Mouse (Mus musculus) cortical plate, adult 2 months (tissue): ENCODE data around the gene Asic5.

ENCODE experiments used
- CTCF ChIP-seq: fragments of 200-500 bp; IDR thresholded peaks from 2 replicates; pipeline ENCODE4 v1.5.1; 2011; ENCODE audit warnings: mild to moderate bottlenecking, control low read depth, low read length; ENCODE audit not compliant: insufficient read depth; ENCODE audit errors: extremely low read depth
- POLR2A ChIP-seq: fragments of 200-500 bp; IDR thresholded peaks from 2 replicates; pipeline ENCODE4 v1.6.1; 2011; ENCODE audit warnings: mild to moderate bottlenecking, low read length, control low read depth; ENCODE audit not compliant: insufficient read depth; ENCODE audit errors: extremely low read depth

DNA sequence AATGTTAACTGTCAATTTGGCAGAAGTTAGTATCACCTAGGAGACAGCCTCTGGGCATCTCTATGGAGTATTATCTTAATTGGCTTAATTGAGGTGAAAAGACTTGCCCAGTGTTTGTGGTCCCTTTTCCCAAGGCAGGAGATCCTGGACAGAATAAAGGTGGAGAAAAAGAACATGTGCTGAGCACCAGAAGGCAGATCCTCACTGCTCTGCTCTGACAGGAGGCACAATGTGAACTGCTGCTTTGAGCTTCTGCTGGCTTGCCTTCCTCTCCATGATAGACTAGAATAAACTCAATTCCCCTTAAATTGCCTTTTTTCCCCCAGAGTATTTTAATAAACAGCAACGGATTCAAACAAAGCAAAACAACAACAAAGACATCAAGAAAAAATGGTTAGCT lies 3.0 kb downstream of the Asic5 start:
- TF ChIP-seq CTCF (no peak), POLR2A (no peak)
